Mouse (Mus musculus): ENCODE data around the gene Snx29.
"Not testable (repeated sequence)": the region's sequence is repeated elsewhere in the genome, so short reads cannot be mapped to it uniquely, and the experiment has no call there.

Gene Snx29

GRCm38 (mm10) chr16:11408726-11409125 is 86.0 kb downstream of the Snx29 start:
- no peak for DNase-seq (ENCODE audit: low spot score)

DNA sequence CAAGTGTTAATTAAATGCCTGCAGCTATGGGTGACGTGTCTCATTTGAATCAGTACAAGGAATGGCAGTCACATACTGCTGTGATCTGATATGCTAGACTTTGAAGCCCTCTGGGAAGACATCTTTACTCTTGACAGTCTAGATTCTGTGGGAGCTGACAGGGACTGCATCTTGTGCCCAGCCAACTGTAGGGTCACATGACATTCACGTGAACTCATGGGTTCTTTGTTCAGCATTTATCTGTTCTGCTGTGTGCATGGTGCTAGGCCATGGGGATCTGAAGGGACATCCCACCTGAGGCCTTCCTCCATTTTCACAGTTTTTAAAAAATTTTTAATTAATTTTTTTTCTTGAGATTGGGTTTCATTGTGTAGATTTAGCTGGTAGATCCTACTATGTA is 91.9 kb downstream of the Snx29 start:
- DNase-seq (ENCODE audit: low spot score): no peak

DNA sequence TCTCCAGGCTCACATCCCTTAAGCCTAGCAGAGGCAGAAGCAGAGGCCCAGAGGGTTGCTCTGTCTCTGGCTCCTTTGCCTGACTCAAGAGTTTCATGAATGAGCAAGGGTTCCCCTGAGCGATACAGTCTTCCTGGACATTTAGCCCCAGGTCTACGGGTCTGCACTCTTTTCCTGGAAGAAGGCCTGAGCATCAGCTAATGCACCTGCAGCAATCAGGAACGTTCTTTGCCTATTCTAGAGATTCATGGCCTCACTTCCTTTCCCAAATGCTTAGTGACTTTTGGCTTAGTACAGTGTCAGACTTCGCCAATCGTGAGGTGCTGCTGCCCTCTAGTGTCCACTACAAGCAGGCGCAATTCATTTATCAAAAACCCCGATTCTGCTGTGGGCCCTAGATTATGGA is 95.5 kb downstream of the Snx29 start:
- peak; percentile 31 for DNase-seq (ENCODE audit: low spot score)

- no peak for DNase-seq (ENCODE audit: low spot score)
Measured at GRCm38 (mm10) chr16:11420311-11421080, 97.8 kb downstream of the Snx29 start.

DNA sequence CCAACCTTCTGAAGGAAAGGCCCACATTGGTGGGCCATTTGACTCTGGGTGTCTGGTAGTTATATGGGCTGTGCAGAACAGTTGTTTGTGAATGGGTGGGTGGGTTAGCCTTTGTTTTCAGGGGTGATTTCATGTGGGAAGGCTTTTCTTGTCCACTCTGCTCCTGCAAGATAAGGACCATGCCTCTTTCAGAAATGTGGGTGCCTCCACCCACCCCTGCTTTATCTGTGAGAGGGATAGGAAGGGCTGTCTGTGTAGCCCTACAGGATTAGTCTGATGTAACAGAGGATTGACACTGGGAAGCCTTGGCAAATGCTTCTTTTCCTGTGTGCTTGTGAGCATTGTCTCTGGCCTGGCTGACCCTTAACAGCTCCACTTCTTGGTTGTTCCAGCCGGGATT is 99.5 kb downstream of the Snx29 start:
- no peak for DNase-seq (ENCODE audit: low spot score)

- no peak for DNase-seq (ENCODE audit: low spot score)
Measured at GRCm38 (mm10) chr16:11422889-11423610, 100.3 kb downstream of the Snx29 start.

- DNase-seq (ENCODE audit: low spot score): not testable (repeated sequence)
Measured at GRCm38 (mm10) chr16:11423611-11424297, 101.0 kb downstream of the Snx29 start.

- no peak for DNase-seq (ENCODE audit: low spot score)
Measured at GRCm38 (mm10) chr16:11424568-11425145, 101.9 kb downstream of the Snx29 start.

GRCm38 (mm10) chr16:11425279-11425678 is 102.6 kb downstream of the Snx29 start:
- DNase-seq (ENCODE audit: low spot score): no peak

GRCm38 (mm10) chr16:11426810-11427537 is 104.3 kb downstream of the Snx29 start:
- DNase-seq (ENCODE audit: low spot score): no peak

DNA sequence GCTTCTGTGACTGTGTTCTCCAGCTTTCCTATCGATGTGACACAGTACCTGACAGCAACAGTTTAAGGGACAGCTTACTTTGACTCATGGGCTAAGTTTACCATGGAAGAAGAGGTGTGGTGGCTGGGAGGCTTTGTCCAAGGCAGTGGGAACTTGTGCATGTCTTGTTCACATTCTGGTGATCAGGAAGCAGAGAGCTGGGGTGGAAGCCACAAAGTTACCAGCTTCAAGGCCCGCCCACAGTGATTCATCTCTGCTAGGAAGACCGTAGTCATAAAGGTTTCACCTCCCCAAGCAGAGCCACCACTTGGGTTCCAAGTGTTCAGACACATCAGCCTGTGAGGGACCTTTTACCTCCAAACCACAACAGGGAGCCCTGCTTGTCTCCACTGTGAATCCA is 107.1 kb downstream of the Snx29 start:
- no peak for DNase-seq (ENCODE audit: low spot score)

DNA sequence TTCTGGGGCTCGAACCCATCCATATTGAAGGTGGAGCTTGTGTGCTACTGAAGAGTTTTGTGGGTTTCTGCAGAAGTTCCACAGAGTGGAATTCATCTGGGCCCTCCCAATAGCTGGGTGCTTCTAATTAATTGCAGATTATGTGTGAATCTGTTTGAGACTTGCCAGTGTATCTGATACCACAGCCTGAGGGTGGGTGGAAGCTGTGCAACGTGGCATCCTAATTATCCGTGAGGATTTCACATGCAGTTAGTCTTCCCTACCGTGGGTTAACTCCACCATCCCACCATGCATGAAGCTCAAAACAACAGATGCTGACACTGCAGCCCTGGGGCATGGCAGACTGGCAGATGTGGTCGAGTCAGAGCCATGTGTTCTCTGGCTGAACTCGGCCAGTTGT is 107.8 kb downstream of the Snx29 start:
- DNase-seq (ENCODE audit: low spot score): no peak

GRCm38 (mm10) chr16:11433779-11434178 is 111.1 kb downstream of the Snx29 start:
- no peak for DNase-seq (ENCODE audit: low spot score)

- DNase-seq (ENCODE audit: low spot score): no peak
Measured at GRCm38 (mm10) chr16:11437641-11438040, 114.9 kb downstream of the Snx29 start.

GRCm38 (mm10) chr16:11439417-11439816 is 116.7 kb downstream of the Snx29 start:
- no peak for DNase-seq (ENCODE audit: low spot score)

DNA sequence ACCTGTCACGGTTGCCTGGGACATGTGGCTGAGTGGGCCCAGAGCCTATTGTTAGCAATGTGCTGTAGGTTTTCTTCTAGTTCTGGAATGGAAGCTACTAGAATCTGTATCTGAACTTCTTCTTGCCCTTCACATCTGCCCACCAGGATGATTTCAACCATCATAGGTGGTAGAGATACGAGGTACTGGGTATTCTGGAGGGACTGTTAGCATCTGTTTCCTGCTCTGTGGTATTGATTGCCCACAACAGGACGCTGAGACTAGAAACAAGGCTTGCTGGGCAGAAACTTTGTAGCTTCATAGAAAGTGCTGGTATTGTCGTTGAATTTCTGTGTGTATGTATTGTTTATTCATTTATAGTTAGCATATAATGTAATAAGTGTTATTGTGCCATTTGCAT is 118.9 kb downstream of the Snx29 start:
- DNase-seq (ENCODE audit: low spot score): no peak

DNA sequence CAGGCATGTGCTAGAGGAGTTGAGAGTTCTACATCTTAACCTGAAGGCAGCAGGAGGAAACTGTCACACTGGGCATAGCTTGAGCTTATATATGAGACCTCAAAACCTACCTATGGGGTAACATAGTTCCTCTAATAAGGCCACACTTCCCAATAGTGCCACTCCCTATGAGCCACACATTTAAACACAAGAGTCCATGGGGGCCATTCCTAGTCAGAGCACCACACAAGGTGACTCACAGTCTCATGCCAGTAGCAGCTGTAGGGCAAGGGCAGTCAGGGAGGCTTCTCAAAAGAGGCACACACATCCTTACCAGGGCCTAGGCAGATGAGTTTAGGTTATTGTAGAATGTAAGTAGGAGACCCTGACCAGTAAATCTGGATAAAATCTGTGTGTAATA is 119.8 kb downstream of the Snx29 start:
- no peak for DNase-seq (ENCODE audit: low spot score)

DNA sequence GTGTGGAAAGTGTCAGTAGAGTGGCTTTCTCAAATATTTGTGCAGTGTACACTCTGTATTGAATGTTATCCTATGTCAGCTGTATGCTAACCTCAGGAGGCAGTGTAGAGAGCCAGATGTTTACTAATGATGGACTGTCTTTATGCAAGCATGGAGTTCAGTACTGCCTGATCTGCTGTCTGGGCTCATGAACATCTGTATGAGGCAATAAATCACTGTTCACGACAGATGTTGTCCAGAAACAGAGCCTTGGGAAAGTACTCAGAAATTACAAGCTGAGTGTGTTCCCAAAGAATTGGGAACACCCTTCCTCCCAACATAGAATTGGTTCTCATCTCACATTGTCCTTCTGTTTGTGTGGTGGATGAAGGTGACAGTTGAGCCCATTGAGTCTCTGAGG is 121.9 kb downstream of the Snx29 start:
- no peak for DNase-seq (ENCODE audit: low spot score)

DNA sequence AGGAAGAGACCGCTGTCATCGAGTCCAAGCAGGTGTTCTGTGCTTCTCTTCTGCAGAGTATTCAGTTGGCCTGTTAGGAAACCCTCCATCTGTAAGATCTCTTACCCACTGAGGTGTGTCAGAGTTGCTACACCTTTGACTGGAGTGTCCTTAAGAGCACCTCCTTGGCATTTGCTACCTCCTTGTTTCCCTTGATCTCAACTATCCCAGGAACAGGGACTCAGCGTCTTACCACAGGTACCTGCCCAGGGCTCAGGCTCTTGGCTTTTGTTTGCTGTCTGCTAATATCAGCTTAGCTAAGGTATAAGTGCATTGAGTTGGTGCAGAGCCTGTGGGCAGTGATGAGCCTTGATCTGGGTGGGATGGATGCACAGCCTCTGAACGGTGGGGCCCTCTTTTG is 124.3 kb downstream of the Snx29 start:
- no peak for DNase-seq (ENCODE audit: low spot score)

DNA sequence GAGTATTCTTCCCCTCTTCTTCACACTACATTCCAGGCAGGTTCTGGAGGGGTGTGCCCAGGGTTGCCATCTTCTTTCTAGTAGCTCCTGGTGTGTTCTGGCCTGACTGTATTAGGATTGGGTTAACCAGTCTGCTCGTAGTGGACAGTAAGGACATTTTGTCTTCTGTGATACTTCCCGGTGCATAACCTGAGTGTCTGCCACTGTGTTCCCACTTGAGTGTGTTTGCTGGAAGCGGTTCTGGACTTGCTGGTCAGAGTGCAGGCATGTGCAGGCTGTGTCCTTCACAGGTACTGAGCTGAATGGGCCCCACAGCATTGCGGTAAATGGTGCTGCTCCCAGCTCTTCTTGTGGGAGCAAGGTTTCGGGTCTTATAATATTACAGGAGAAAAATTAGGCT is 125.2 kb downstream of the Snx29 start:
- DNase-seq (ENCODE audit: low spot score): no peak

DNA sequence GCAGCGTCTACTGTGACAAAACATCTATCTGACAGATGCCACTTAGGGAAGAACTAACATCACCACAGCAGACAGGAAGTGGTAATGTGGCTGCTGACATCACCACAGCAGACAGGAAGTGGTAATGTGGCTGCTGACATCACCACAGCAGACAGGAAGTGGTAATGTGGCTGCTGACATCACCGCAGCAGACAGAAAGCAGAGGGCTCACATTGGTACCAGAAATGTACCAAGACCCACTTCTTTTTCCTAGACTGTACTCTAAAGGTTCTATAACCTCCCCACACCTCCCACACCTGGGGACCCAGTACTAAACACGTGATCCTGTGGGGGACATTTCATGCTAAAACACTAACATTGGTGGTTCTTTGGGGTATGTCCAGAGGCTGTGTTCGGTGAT is 126.0 kb downstream of the Snx29 start:
- DNase-seq (ENCODE audit: low spot score): not testable (repeated sequence)

GRCm38 (mm10) chr16:11449344-11449743 is 126.6 kb downstream of the Snx29 start:
- no peak for DNase-seq (ENCODE audit: low spot score)
